Mouse (Mus musculus): ENCODE data around the gene Shisa7.
A peak's percentile ranks its signal among the peaks of the same experiment; 100 is the strongest.
"Not testable (repeated sequence)": the region's sequence is repeated elsewhere in the genome, so short reads cannot be mapped to it uniquely, and the experiment has no call there.

The Shisa7 gene

GRCm38 (mm10) chr7:4844245-4844916, at the start of gene Shisa7:
Shisa7 (minus strand) TSS chr7:4844696.
- no peak for DNase-seq (ENCODE audit: low read depth, low spot score)

GRCm38 (mm10) chr7:4886680-4887079, 42.2 kb upstream of the Shisa7 start:
- DNase-seq (ENCODE audit: low read depth, low spot score): no peak

GRCm38 (mm10) chr7:4879036-4879435, 34.5 kb upstream of the Shisa7 start:
- DNase-seq (ENCODE audit: low read depth, low spot score): not testable (repeated sequence)

GRCm38 (mm10) chr7:4878186-4878585, 33.7 kb upstream of the Shisa7 start:
- no peak for DNase-seq (ENCODE audit: low read depth, low spot score)

- DNase-seq (ENCODE audit: low read depth, low spot score): no peak
Observed at GRCm38 (mm10) chr7:4877226-4877625, 32.7 kb upstream of the Shisa7 start.

GRCm38 (mm10) chr7:4876753-4877221, 32.3 kb upstream of the Shisa7 start, which contains the start of gene Isoc2a:
Isoc2a (plus strand) TSS chr7:4877153.
- DNase-seq (ENCODE audit: low read depth, low spot score): peak; percentile 88

GRCm38 (mm10) chr7:4870133-4870532, 25.6 kb upstream of the Shisa7 start, which contains the start of gene Isoc2b:
Isoc2b (minus strand) TSS chr7:4870258.
- no peak for DNase-seq (ENCODE audit: low read depth, low spot score)

GRCm38 (mm10) chr7:4866631-4867180, 22.2 kb upstream of the Shisa7 start:
- DNase-seq (ENCODE audit: low read depth, low spot score): no peak

GRCm38 (mm10) chr7:4865579-4866493, 21.3 kb upstream of the Shisa7 start:
- DNase-seq (ENCODE audit: low read depth, low spot score): peak; percentile 94

GRCm38 (mm10) chr7:4865090-4865489, 20.6 kb upstream of the Shisa7 start:
- DNase-seq (ENCODE audit: low read depth, low spot score): no peak

- DNase-seq (ENCODE audit: low read depth, low spot score): no peak
Observed at GRCm38 (mm10) chr7:4864130-4864845, 19.8 kb upstream of the Shisa7 start.

GRCm38 (mm10) chr7:4863541-4864080, 19.1 kb upstream of the Shisa7 start:
- no peak for DNase-seq (ENCODE audit: low read depth, low spot score)

GRCm38 (mm10) chr7:4863041-4863440, 18.5 kb upstream of the Shisa7 start:
- DNase-seq (ENCODE audit: low read depth, low spot score): no peak

GRCm38 (mm10) chr7:4860926-4861325, 16.4 kb upstream of the Shisa7 start:
- not testable (repeated sequence) for DNase-seq (ENCODE audit: low read depth, low spot score)

- no peak for DNase-seq (ENCODE audit: low read depth, low spot score)
Observed at GRCm38 (mm10) chr7:4859418-4859978, 15.0 kb upstream of the Shisa7 start.

GRCm38 (mm10) chr7:4857321-4857720, 12.8 kb upstream of the Shisa7 start:
- no peak for DNase-seq (ENCODE audit: low read depth, low spot score)

- DNase-seq (ENCODE audit: low read depth, low spot score): no peak
Observed at GRCm38 (mm10) chr7:4856508-4856907, 12.0 kb upstream of the Shisa7 start.

GRCm38 (mm10) chr7:4853613-4854012, 9.1 kb upstream of the Shisa7 start:
- DNase-seq (ENCODE audit: low read depth, low spot score): no peak

GRCm38 (mm10) chr7:4851315-4851688, 6.8 kb upstream of the Shisa7 start:
- DNase-seq (ENCODE audit: low read depth, low spot score): no peak

- no peak for DNase-seq (ENCODE audit: low read depth, low spot score)
Observed at GRCm38 (mm10) chr7:4850621-4851314, 6.3 kb upstream of the Shisa7 start.

Measured in brain, embryonic 18.5 days (tissue).